Mouse (Mus musculus): ENCODE measurements around the gene Sorcs2. TPM values are rescaled to one million over a fixed set of nuclear protein-coding genes. Genes with fewer than 3 reads are reported as not detected.

Sorcs2 gene
- polyA plus RNA-seq, 1 experiment from 2014 or later, result 7.3 TPM

DNA sequence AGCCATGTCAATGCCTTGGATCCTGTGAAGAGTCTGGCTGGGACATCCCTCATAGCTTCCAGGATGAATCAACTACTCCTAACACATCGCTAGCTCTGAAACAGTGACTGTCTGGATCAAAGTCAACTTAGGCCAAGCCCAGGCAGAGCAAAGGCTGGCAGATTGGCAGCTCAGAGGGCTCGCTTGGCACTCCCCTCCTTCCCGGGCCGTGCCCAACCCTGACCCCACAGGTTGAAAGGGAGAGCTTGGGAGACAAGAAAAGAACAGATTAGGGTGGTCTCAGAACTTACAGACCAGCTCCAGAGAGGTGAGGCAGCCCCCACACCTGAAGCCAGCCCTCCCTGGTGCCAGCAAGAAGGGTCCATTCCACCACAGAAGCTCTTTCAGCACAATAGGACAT, 14.5 kb downstream of the Sorcs2 start:
- no peaks in the 10 kb centered on the region for H3K27me3 ChIP-seq
- no peak overlapping the region for H3K4me3 ChIP-seq
- no peak overlapping the region for H3K27ac ChIP-seq (replicated peaks)
- H3K4me1 ChIP-seq, result no peaks in the 10 kb centered on the region
- no peaks in the 10 kb centered on the region for H3K9me3 ChIP-seq
- WGBS, result 88% methylated on average over 4 of the region's 4 CpGs
- ATAC-seq (replicated peaks), result no peak
- H3K9ac ChIP-seq (replicated peaks), result no peak overlapping the region
- H3K4me2 ChIP-seq (replicated peaks), result no peak overlapping the region
- no peaks in the 10 kb centered on the region for H3K36me3 ChIP-seq

DNA sequence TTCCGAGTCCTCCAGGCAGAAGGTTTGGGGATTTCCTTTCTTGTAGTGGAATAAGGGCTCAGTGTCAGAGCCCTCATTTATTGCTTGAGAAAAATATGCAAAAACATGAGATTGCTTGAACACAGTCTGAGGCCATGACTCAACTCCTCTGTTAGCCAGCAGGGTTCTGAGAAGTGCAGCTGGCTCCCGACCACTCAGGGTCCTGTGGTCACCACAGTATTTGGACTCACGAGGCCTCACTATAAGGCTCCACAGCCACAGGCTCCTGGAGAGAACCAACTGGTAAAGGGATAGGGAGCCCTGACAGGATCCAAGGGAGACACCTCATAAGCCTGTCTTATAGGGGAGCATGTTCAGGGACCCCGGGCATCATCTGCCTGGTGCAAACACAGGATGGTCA, 15.2 kb downstream of the Sorcs2 start:
- no peaks in the 10 kb centered on the region for H3K27me3 ChIP-seq
- no peak overlapping the region for H3K4me2 ChIP-seq (replicated peaks)
- no peaks in the 10 kb centered on the region for H3K9me3 ChIP-seq
- 80% methylated on average over 4 of the region's 4 CpGs for WGBS
- no peaks in the 10 kb centered on the region for H3K36me3 ChIP-seq
- H3K4me3 ChIP-seq, result no peak overlapping the region
- ATAC-seq (replicated peaks), result no peak
- no peak overlapping the region for H3K27ac ChIP-seq (replicated peaks)
- no peak overlapping the region for H3K9ac ChIP-seq (replicated peaks)
- H3K4me1 ChIP-seq, result no peaks in the 10 kb centered on the region

DNA sequence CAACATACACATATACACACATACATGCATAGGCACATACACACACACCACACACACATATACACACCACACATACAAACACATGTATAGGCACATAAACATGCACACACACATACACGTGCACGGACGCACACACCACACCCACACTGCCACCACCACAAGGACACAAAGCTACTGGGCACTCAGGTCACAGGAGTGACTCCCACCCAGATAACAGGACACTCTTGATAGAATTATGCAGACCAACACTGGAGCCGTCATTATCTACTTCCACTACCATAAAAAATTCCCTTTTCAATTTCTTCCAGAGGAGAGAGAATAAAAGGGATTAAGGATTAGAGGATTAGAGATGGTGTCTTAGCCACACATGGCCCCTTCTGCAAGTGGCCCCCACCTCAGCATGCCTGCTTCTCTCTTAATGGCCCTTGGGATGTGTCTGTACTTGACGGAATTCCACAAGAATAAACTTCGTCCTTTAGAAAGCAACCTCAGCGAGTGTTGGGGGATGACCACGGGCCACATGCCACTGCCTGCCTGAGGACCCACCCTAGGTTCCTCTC, 15.7 kb downstream of the Sorcs2 start:
- Histone ChIP-seq H3K9me3 (no peaks in the 10 kb centered on the region), H3K4me1 (no peaks in the 10 kb centered on the region), H3K4me2 (replicated peaks) (no peak overlapping the region), H3K27me3 (no peaks in the 10 kb centered on the region), H3K9ac (replicated peaks) (no peak overlapping the region), H3K27ac (replicated peaks) (no peak overlapping the region), H3K4me3 (no peak overlapping the region), H3K36me3 (no peaks in the 10 kb centered on the region)
- ATAC-seq (replicated peaks), result no peak
- 42% methylated on average over 8 of the region's 8 CpGs for WGBS

DNA sequence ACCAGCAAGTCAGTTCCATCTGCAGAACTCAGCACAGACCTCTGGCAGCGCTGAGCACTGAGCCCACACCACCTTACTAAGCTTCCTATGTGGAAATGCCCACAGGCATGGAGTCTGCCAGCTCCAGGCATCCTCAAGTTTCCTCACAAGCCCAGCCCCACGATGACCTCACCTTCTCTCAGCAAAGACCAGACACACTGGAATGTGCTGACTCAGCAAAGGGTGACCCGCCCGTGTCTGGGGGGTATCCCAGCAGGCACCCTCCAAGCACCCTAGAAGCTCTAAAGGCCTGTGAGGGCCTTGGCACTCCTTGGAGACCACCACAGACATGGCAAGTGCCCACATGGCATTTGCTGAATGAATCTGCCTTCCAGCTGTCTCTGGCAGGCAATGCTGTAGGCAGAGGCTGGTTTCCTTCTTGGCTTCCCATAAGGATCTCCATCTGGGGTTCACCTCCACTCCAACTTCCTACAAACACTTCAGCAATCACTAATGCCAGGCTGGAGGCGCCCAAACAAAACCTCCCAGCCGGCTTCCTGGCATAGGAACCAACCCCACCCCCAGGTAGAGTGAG, 17.9 kb downstream of the Sorcs2 start:
- Histone ChIP-seq H3K9me3 (no peaks in the 10 kb centered on the region), H3K36me3 (no peaks in the 10 kb centered on the region), H3K4me3 (no peak overlapping the region), H3K4me1 (no peaks in the 10 kb centered on the region), H3K27me3 (no peaks in the 10 kb centered on the region), H3K9ac (replicated peaks) (no peak overlapping the region), H3K4me2 (replicated peaks) (no peak overlapping the region), H3K27ac (replicated peaks) (no peak overlapping the region)
- ATAC-seq (replicated peaks), result no peak
- 79% methylated on average over 6 of the region's 6 CpGs for WGBS

DNA sequence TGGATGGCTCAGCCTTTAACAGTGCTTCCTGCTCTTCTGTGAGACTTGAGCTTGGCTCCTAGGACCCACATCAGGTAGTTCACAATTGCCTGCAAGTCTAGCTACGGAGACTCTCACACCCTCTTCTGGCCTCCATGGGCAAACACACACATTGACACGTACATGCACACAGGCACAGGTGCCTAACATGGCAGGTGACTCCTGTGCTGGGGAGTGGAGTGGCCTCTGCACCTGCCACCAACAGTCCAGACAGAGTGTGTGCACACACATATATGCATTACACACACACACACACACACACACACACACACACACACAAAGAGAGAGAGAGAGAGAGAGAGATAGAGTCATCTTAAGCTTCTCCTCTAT, 19.6 kb downstream of the Sorcs2 start:
- Histone ChIP-seq H3K9ac (replicated peaks) (no peak overlapping the region), H3K36me3 (no peaks in the 10 kb centered on the region), H3K4me3 (no peak overlapping the region), H3K27ac (replicated peaks) (no peak overlapping the region), H3K9me3 (no peaks in the 10 kb centered on the region), H3K4me2 (replicated peaks) (no peak overlapping the region), H3K27me3 (no peaks in the 10 kb centered on the region), H3K4me1 (peaks cover 4% of the 10 kb centered on the region; the same call in 1 of the 2 replicates)
- ATAC-seq (replicated peaks), result no peak
- 93% methylated on average over 2 of the region's 2 CpGs for WGBS

DNA sequence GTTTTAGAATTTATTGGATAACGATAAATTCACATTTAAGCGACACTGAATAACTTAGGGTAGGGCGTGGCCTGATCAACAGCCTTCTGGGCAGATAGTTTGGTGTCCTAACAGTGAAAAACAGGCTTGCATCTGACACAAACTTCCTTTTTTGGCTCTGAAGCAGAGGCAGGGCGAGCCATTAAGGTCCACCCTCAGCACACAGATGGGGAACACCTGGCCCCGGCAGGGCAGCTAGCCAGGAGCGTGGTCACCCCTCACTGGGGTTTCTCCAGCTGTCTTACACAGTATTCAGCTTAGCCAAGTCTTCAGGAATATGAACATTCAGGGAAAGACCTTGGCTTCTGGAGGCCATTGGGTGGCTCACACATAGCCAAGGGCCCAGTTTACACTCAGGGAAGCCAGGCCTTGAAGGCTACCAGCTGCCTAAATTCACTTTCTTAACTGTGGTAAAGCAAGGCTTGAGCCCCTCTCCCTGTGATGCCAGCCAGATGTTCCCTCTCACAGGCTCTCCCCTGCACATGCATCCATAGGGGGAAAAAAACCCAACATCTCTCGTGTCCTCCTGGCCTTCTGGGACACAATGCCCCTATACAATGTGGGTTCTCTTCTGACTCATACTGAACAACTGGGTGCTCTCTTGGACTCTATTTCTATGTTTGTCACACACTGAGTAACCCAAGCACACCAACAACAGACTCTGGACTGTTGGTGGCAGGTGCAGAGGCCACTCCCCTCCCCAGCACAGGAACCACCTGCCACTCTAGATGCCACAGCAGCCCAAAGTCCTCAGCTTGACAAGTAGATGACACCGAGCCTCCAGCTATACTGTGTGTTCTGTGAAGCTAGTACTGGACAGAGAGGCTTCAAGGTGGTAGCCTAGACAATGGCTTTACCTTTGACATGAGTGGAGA, 20.2 kb downstream of the Sorcs2 start:
- H3K27me3 ChIP-seq, result no peaks in the 10 kb centered on the region
- no peak overlapping the region for H3K4me2 ChIP-seq (replicated peaks)
- H3K9me3 ChIP-seq, result no peaks in the 10 kb centered on the region
- no peak for ATAC-seq (replicated peaks)
- no peak overlapping the region for H3K27ac ChIP-seq (replicated peaks)
- H3K4me1 ChIP-seq, result peaks cover 9% of the 10 kb centered on the region; the same call in 1 of the 2 replicates
- no peaks in the 10 kb centered on the region for H3K36me3 ChIP-seq
- 89% methylated on average over 8 of the region's 8 CpGs for WGBS
- no peak overlapping the region for H3K4me3 ChIP-seq
- no peak overlapping the region for H3K9ac ChIP-seq (replicated peaks)

DNA sequence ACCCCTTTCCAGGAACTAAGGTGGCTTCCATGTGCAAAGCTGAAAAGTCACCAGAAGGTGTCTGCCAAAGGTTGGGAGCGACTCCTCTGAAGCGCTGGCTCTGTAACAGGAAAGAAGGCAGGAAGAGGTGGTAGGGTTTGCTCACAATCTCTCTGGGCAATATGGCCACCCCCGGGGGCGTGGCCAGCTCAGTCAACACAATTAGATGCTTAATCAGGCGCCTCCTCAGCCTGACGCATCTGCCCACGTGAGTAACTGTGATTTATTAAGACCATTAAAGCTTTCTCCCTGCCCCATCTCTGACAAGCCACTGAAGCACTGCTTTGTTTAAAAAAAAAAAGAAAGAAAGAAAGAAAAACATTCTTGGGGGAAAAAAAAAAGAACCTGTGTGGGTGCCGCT, 22.1 kb downstream of the Sorcs2 start:
- Histone ChIP-seq H3K36me3 (no peaks in the 10 kb centered on the region), H3K4me2 (replicated peaks) (no peak overlapping the region), H3K4me1 (peaks cover 9% of the 10 kb centered on the region; the same call in 1 of the 2 replicates), H3K27ac (replicated peaks) (no peak overlapping the region), H3K9ac (replicated peaks) (no peak overlapping the region), H3K9me3 (no peaks in the 10 kb centered on the region), H3K4me3 (no peak overlapping the region), H3K27me3 (no peaks in the 10 kb centered on the region)
- no peak for ATAC-seq (replicated peaks)
- 48% methylated on average over 8 of the region's 8 CpGs for WGBS

DNA sequence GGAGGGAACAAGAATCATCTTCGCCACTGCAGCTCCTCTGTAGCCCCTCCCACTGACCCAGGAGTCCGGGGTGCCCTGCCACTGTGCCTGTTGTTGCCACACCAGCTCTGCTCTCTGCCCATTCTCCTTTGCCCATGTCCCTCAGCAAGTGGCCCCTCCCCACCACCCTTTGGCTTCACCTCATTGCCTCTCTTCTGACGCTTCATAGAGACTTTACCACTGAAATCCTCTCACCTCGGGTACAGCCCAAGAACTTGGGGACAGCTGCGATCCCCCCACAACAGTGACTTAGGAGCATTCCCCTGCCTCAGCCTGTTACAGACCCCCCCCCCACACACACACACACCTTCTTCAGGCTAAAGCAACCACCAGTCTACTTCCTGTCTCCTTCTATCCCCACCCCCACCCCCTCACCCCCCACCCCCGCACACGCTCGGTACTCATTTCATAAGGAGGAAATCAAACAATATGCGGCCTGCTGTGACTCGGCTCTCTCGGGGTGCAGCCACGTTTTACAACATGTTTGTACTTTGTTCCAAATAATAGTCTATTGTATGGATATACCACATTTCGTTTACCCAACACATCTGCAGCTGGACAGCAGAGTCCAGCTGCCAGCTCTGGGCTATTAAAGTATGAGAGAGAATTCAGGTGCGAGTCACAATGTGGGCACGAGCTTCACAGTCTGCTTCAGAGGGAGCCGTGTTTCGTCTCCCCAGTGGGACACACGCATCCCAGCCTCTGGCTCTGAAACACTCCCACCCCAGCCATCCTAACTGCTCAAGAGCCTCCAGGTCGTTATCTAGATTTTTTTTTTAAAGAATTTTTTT, 23.5 kb downstream of the Sorcs2 start:
- Histone ChIP-seq H3K4me1 (peaks cover 17% of the 10 kb centered on the region), H3K9me3 (no peaks in the 10 kb centered on the region), H3K27ac (replicated peaks) (no peak overlapping the region), H3K4me3 (no peak overlapping the region), H3K4me2 (replicated peaks) (no peak overlapping the region), H3K36me3 (no peaks in the 10 kb centered on the region), H3K9ac (replicated peaks) (no peak overlapping the region), H3K27me3 (no peaks in the 10 kb centered on the region)
- no peak for ATAC-seq (replicated peaks)
- WGBS, result 55% methylated on average over 19 of the region's 19 CpGs

DNA sequence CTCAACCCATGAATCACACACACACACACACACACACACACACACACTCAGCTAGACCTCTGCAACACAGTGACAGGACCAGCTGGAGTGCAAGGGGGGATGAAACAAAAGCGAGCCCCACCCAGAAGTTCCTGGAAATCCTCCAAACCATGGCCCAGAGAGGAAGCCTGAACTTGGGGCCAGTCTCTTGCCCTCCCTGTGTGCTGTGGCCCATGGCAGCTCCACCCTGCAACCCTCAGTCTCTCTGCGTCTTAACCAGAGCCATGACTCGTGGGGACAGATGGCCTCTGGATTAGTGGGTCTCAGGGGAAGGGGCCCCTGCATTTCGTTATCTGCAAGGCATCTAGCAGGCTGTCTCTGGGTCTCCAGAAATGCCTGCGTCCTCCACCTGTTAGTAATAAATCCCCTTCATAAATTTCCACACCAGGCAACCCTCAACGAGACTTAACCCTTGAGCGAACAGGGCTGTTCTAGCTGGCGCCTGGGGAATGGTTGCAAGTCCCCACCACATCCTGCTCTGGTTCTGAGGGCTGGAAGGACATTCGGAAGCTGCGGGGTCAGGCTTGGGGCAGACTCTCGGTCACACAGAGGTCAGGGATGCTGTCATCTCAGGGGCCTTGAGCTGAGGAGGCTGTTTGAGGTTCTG, 24.6 kb downstream of the Sorcs2 start:
- peaks cover 25% of the 10 kb centered on the region for H3K4me1 ChIP-seq
- H3K4me3 ChIP-seq, result no peak overlapping the region
- H3K27me3 ChIP-seq, result no peaks in the 10 kb centered on the region
- no peak for ATAC-seq (replicated peaks)
- 60% methylated on average over 11 of the region's 11 CpGs for WGBS
- H3K27ac ChIP-seq (replicated peaks), result no peak overlapping the region
- no peak overlapping the region for H3K4me2 ChIP-seq (replicated peaks)
- no peaks in the 10 kb centered on the region for H3K36me3 ChIP-seq
- no peak overlapping the region for H3K9ac ChIP-seq (replicated peaks)
- H3K9me3 ChIP-seq, result no peaks in the 10 kb centered on the region

DNA sequence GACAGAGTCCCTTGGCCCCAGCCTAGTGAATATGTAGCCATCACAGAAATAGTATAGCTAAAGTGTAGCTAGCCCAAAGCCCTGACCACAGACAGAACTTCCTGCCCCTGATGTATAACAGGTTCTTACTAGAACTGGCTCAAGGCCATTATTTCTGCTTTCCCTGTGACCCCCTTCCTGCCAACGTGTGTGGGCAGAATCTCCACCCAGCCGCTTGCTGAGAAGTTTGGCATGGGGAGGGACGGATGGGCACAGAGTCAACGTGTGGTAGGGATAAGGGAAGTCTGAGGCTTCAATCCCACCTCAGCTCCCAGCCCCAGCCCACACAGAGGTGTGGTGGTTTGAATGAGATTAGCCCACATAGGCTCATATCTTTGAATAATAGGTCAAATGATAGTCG, 26.2 kb downstream of the Sorcs2 start:
- no peaks in the 10 kb centered on the region for H3K9me3 ChIP-seq
- no peaks in the 10 kb centered on the region for H3K27me3 ChIP-seq
- H3K4me1 ChIP-seq, result peaks cover 31% of the 10 kb centered on the region
- 80% methylated on average over 5 of the region's 5 CpGs for WGBS
- no peak overlapping the region for H3K9ac ChIP-seq (replicated peaks)
- no peak overlapping the region for H3K4me3 ChIP-seq
- no peak overlapping the region for H3K4me2 ChIP-seq (replicated peaks)
- H3K36me3 ChIP-seq, result no peaks in the 10 kb centered on the region
- H3K27ac ChIP-seq (replicated peaks), result no peak overlapping the region
- ATAC-seq (replicated peaks), result no peak

DNA sequence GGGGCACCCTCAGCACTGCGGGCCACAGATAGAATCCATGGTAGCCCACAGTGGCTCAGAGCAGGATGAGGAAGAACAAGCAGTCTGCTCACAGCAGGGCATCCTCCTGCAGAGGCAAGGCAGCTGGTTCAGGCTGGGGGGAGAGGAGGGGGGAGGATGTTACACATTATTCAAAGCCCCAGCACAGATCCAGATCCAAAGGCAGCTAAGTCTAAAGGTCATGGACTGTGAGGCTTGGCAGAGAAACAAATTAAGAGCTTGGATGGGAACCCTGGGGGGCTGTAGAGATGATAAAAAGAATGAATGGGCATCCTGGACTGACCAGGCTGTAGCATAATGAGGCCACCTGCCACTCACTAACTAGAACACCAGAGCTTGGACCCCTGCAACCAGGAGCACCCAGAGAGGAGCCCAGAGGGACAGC, 28.7 kb downstream of the Sorcs2 start:
- peak; percentile 42 for ATAC-seq (replicated peaks)
- Histone ChIP-seq H3K4me3 (no peak overlapping the region), H3K9ac (replicated peaks) (no peak overlapping the region), H3K27ac (replicated peaks) (peak overlapping the region; percentile 37), H3K4me2 (replicated peaks) (no peak overlapping the region), H3K9me3 (no peaks in the 10 kb centered on the region), H3K36me3 (no peaks in the 10 kb centered on the region), H3K4me1 (peaks cover 31% of the 10 kb centered on the region), H3K27me3 (no peaks in the 10 kb centered on the region)
- WGBS, result 26% methylated on average over 1 of the region's 1 CpGs
